Mouse (Mus musculus) liver, adult 2 months (tissue): ENCODE measurements around the gene Psmb5.

ENCODE experiments used
- CTCF ChIP-seq: fragments of 200-500 bp; IDR thresholded peaks from 2 replicates; pipeline ENCODE4 v1.5.1; 2011; ENCODE audit warnings: low read depth, low read length, control low read depth
- POLR2A ChIP-seq: fragments of 200-500 bp; IDR thresholded peaks from 2 replicates; pipeline ENCODE4 v1.6.1; 2011; ENCODE audit warnings: low read length, control low read depth; ENCODE audit not compliant: insufficient read depth; ENCODE audit errors: extremely low read depth

GRCm38 (mm10) chr14:54569451-54570392 lies 48.1 kb downstream of the Psmb5 start:
- TF ChIP-seq POLR2A (no peak), CTCF (no peak)
